Mouse (Mus musculus): Measurements from ENCODE around the gene Shisal1. TPM values are rescaled to one million over a fixed set of nuclear protein-coding genes. Genes with fewer than 3 reads are reported as not detected.

Shisal1 gene
- total and polyA plus RNA-seq, 3 experiments: not detected

DNA sequence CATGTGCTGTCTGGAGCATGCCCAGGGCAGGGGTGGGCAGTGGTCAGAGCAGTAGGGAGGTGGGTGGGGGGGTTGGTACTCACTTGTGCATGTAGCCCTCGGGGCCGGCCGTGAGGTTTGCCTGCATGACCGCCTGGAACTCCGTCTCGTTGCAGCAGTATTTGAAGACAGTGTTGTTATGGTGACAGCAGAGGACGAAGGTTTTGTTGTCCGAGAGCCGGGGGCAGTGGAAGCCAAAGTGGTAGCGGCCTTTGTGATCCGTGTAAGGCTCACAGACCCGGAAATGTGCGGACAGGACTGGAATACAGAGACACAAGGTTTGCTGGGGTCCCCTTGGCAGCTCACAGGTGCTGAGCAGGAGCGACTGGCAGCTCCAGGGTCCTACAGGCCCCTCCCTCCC is 29.9 kb downstream of the Shisal1 start:
- no peak for DNase-seq (ENCODE audit: extremely low read depth)
- TF ChIP-seq MAZ (IDR thresholded peaks at IDR 0.05; ENCODE audit: low read depth, low read length) (no peak), MYC (IDR thresholded peaks at IDR 0.05; ENCODE audit: low read depth, low read length) (no peak), JUND (conservative IDR thresholded peaks at IDR 0.05; ENCODE audit: low read depth, low read length) (no peak), ZNF384 (IDR thresholded peaks at IDR 0.05; ENCODE audit: low read depth, low read length) (no peak), ELF1 (IDR thresholded peaks at IDR 0.05; ENCODE audit: low read depth, low read length) (no peak), MEF2A (IDR thresholded peaks at IDR 0.05; ENCODE audit: borderline replicate concordance, low read depth, low read length) (no peak), E2F4 (IDR thresholded peaks at IDR 0.05; ENCODE audit: insufficient replicate concordance, low read depth, low read length) (no peak), BHLHE40 (IDR thresholded peaks at IDR 0.05; ENCODE audit: low read depth, low read length) (no peak), CHD1 (IDR thresholded peaks at IDR 0.05; ENCODE audit: low read depth, low read length) (no peak), RCOR1 (conservative IDR thresholded peaks at IDR 0.05; ENCODE audit: low read depth, low read length) (no peak), MAFK (IDR thresholded peaks at IDR 0.05; ENCODE audit: insufficient replicate concordance, low read length) (no peak), ZC3H11A (IDR thresholded peaks at IDR 0.05; ENCODE audit: low read depth, low read length) (no peak), ZMIZ1 (IDR thresholded peaks at IDR 0.05; ENCODE audit: low read depth, low read length) (no peak)
- Histone ChIP-seq H3K79me2 (replicated peaks; ENCODE audit: control insufficient read depth, extremely low read depth, insufficient read depth, poor library complexity, severe bottlenecking) (no peaks in the 10 kb centered on the region), H3K9me3 (replicated peaks; ENCODE audit: low read length) (no peaks in the 10 kb centered on the region), H3K27me3 (replicated peaks) (peaks cover 90% of the 10 kb centered on the region), H3K9ac (ENCODE audit: insufficient read depth, low read depth) (no peak overlapping the region), H3K4me1 (ENCODE audit: control insufficient read depth in 1 of 2, insufficient read depth in 2 of 2) (peaks cover 3% of the 10 kb centered on the region in 2 experiments; a peak in 2 of 4 replicates), H3K4me2 (ENCODE audit: insufficient read depth, low read depth, poor library complexity, severe bottlenecking) (no peak overlapping the region), H3K36me3 (replicated peaks in 1 of 2; ENCODE audit: control insufficient read depth in 1 of 2, insufficient read depth in 1 of 2, low read length in 1 of 2) (no peaks in the 10 kb centered on the region), H3K4me3 (replicated peaks in 1 of 3; ENCODE audit: low read depth in 2 of 3, low read length in 2 of 3, poor library complexity in 1 of 3) (no peak overlapping the region), H3K27ac (ENCODE audit: insufficient read depth, low read depth) (no peak overlapping the region)
- dilution Hi-C loops (cut with MboI; ENCODE audit: extremely low pct_ligation_motif_present, extremely low pct_unique_long_range_greater_than_20kb, low sequenced_read_pairs): no loop called here
- in situ Hi-C loops (cut with MboI; ENCODE audit: low pct_ligation_motif_present, low pct_unique_long_range_greater_than_20kb, low sequenced_read_pairs): no loop called here

DNA sequence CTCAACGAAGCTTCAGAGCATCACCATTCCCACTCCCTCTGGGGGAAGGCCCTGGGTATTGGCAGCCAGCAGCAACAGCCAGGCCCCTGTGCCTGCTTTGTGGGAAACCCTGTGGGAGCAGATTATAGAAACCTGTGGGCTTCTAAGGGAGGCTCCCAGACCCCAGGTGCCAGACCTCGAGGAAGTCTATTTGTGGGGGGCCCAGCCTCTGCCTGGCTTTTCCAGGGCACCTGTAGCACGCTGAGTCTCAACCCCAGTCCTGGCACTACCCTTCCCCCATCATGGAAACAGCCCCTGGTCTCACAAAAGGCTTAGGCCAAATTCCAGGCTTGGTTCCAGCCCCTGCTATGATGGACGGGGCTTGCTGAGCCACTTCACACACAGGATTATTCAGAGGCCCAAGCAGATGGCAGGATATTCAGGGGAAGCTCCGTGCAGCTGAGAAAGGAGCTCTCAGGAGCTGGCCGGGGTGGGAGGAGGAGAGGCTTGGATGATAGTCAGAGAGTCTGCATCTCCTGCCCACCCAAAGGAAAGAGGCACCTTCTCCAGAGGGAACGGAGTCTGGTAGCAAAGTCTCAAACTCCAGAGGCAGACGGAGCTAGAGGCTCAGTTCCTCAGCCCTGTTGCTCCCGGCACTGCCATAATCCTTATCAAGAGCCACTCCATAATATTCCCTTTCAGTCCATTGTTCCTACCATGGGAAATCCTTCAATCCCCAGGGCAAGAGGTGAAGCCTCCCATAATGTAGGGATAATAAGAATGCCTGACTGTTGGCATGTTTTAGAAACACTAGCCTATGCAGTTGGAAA is 32.7 kb downstream of the Shisal1 start:
- in situ Hi-C loops (cut with MboI; ENCODE audit: low pct_ligation_motif_present, low pct_unique_long_range_greater_than_20kb, low sequenced_read_pairs) (no loop called here), dilution Hi-C loops (cut with MboI; ENCODE audit: extremely low pct_ligation_motif_present, extremely low pct_unique_long_range_greater_than_20kb, low sequenced_read_pairs) (no loop called here)
- no peaks in the 10 kb centered on the region for H3K9me3 ChIP-seq (replicated peaks; ENCODE audit: low read length)
- no peak overlapping the region for H3K9ac ChIP-seq (ENCODE audit: insufficient read depth, low read depth)
- no peak overlapping the region for H3K4me2 ChIP-seq (ENCODE audit: insufficient read depth, low read depth, poor library complexity, severe bottlenecking)
- H3K4me3 ChIP-seq (replicated peaks in 1 of 3; ENCODE audit: low read depth in 2 of 3, low read length in 2 of 3, poor library complexity in 1 of 3): no peak overlapping the region
- no peaks in the 10 kb centered on the region for H3K36me3 ChIP-seq (replicated peaks in 1 of 2; ENCODE audit: control insufficient read depth in 1 of 2, insufficient read depth in 1 of 2, low read length in 1 of 2)
- peaks cover 3% of the 10 kb centered on the region in 2 experiments; a peak in 2 of 4 replicates for H3K4me1 ChIP-seq (ENCODE audit: control insufficient read depth in 1 of 2, insufficient read depth in 2 of 2)
- TF ChIP-seq NELFE (IDR thresholded peaks at IDR 0.05; ENCODE audit: low read depth, low read length): no peak
- TF ChIP-seq CTCF (conservative IDR thresholded peaks at IDR 0.05 in 1 of 2, IDR thresholded peaks at IDR 0.05 in 1 of 2; ENCODE audit: low read depth in 2 of 2, low read length in 2 of 2): no peak
- TF ChIP-seq KAT2A (IDR thresholded peaks at IDR 0.05; ENCODE audit: insufficient replicate concordance, low read length): no peak
- TF ChIP-seq POLR2A (IDR thresholded peaks at IDR 0.05; ENCODE audit: low read depth, low read length): no peak
- no peak for TF ChIP-seq RCOR1 (conservative IDR thresholded peaks at IDR 0.05; ENCODE audit: low read depth, low read length)
- TF ChIP-seq SIN3A (IDR thresholded peaks at IDR 0.05; ENCODE audit: low read length): no peak
- no peak for TF ChIP-seq ETS1 (conservative IDR thresholded peaks at IDR 0.05; ENCODE audit: low read depth, low read length)
- no peak for TF ChIP-seq GABPA (IDR thresholded peaks at IDR 0.05; ENCODE audit: insufficient replicate concordance, low read depth, low read length)
- no peak for TF ChIP-seq UBTF (IDR thresholded peaks at IDR 0.05; ENCODE audit: low read depth, low read length)
- TF ChIP-seq ZC3H11A (IDR thresholded peaks at IDR 0.05; ENCODE audit: low read depth, low read length): no peak
- no peak for TF ChIP-seq HCFC1 (IDR thresholded peaks at IDR 0.05; ENCODE audit: low read depth, low read length)
- TF ChIP-seq RAD21 (IDR thresholded peaks at IDR 0.05; ENCODE audit: low read depth, low read length): no peak
- no peak for TF ChIP-seq SMC3 (IDR thresholded peaks at IDR 0.05; ENCODE audit: low read depth, low read length)
- no peak for TF ChIP-seq JUND (conservative IDR thresholded peaks at IDR 0.05; ENCODE audit: low read depth, low read length)
- no peak for TF ChIP-seq CHD2 (IDR thresholded peaks at IDR 0.05; ENCODE audit: low read length)
- no peak for TF ChIP-seq ZKSCAN1 (IDR thresholded peaks at IDR 0.05; ENCODE audit: borderline replicate concordance, low read depth, low read length)
- no peak for TF ChIP-seq NRF1 (IDR thresholded peaks at IDR 0.05; ENCODE audit: low read depth, low read length)
- TF ChIP-seq MYC (IDR thresholded peaks at IDR 0.05; ENCODE audit: low read depth, low read length): no peak
- no peaks in the 10 kb centered on the region for H3K79me2 ChIP-seq (replicated peaks; ENCODE audit: control insufficient read depth, extremely low read depth, insufficient read depth, poor library complexity, severe bottlenecking)
- H3K27ac ChIP-seq (ENCODE audit: insufficient read depth, low read depth): no peak overlapping the region
- peaks cover 78% of the 10 kb centered on the region for H3K27me3 ChIP-seq (replicated peaks)
- DNase-seq (ENCODE audit: extremely low read depth): no peak
